Mouse (Mus musculus): Measurements from ENCODE around the gene Tnp1. TPM values are rescaled to one million over a fixed set of nuclear protein-coding genes. Genes with fewer than 3 reads are reported as not detected.

Gene Tnp1
- polyA plus RNA-seq, 1 experiment from 2014 or later = not detected

GRCm38 (mm10) chr1:73043671-73044070 is 28.0 kb upstream of the Tnp1 start:
- no peak overlapping the region for H3K4me3 ChIP-seq
- peak; percentile 70; the same call in 1 of the 2 replicates for ATAC-seq (replicated peaks; ENCODE audit: insufficient number of reproducible peaks, insufficient read depth, low FRiP score, low read depth)
- H3K4me1 ChIP-seq (replicated peaks) = peaks cover 19% of the 10 kb centered on the region
- H3K36me3 ChIP-seq = no peaks in the 10 kb centered on the region
- no peaks in the 10 kb centered on the region for H3K9me3 ChIP-seq (replicated peaks)
- peak overlapping the region; percentile 29; the same call in 1 of the 2 replicates for H3K27ac ChIP-seq
- 29% methylated on average over 10 of the region's 10 CpGs for whole genome bisulfite sequencing
- H3K27me3 ChIP-seq = no peaks in the 10 kb centered on the region
- no peak overlapping the region for H3K9ac ChIP-seq
- peak overlapping the region; percentile 20 for H3K4me2 ChIP-seq

DNA sequence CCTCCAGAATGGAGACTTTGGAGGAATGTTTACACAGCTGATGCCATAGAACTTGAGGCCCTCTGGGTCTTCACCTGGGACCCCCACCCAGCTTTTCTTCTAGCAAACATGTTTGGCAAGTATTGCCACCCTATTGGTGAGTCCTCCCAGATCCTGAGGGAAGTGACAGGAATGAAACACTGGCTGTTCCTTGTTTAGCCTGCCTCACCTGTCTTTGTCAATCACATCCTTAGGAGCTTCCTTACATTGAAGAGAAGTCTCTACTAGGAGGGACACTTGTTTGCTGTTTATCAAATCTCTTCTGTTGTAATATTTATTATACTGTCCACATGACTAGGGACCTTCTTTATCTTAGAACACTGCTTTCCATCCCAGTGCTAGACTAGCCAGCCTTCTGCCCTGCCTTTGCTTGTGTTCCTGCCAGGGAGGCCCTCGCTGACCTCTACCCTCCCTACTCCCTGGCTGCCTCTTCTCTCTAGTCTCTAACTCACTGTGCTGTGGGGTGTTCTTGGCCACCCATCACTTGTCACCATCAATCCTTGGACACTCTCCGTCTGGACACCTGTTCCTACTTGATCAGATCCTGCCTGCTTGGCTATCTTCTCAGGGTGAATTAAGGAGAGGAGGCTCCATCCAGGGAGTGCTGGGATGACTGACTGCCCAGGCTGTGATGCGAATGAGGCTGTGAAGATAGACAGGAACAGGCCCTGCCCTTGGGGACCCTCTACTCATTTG is 25.1 kb upstream of the Tnp1 start:
- Histone ChIP-seq H3K4me2 (no peak overlapping the region), H3K9me3 (replicated peaks) (no peaks in the 10 kb centered on the region), H3K4me3 (no peak overlapping the region), H3K9ac (no peak overlapping the region), H3K4me1 (replicated peaks) (peaks cover 23% of the 10 kb centered on the region), H3K27ac (no peak overlapping the region), H3K36me3 (no peaks in the 10 kb centered on the region), H3K27me3 (no peaks in the 10 kb centered on the region)
- ATAC-seq (replicated peaks; ENCODE audit: insufficient number of reproducible peaks, insufficient read depth, low FRiP score, low read depth) = no peak
- 76% methylated on average over 3 of the region's 3 CpGs for WGBS

- Histone ChIP-seq H3K9ac (no peak overlapping the region), H3K4me3 (no peak overlapping the region), H3K4me1 (replicated peaks) (peaks cover 17% of the 10 kb centered on the region), H3K9me3 (replicated peaks) (no peaks in the 10 kb centered on the region), H3K27ac (no peak overlapping the region), H3K4me2 (no peak overlapping the region), H3K27me3 (no peaks in the 10 kb centered on the region), H3K36me3 (no peaks in the 10 kb centered on the region)
- ATAC-seq (replicated peaks; ENCODE audit: insufficient number of reproducible peaks, insufficient read depth, low FRiP score, low read depth) = 0 out of 2 replicates have a peak, but pooled peaks have one; percentile 37
- WGBS = 43% methylated on average over 3 of the region's 3 CpGs
Observed at GRCm38 (mm10) chr1:73038532-73038931, 22.8 kb upstream of the Tnp1 start.

- H3K27ac ChIP-seq = no peak overlapping the region
Observed at GRCm38 (mm10) chr1:73036536-73036935, 20.8 kb upstream of the Tnp1 start.

GRCm38 (mm10) chr1:73035726-73036125 is 20.0 kb upstream of the Tnp1 start:
- no peaks in the 10 kb centered on the region for H3K9me3 ChIP-seq (replicated peaks)
- H3K9ac ChIP-seq = no peak overlapping the region
- H3K4me3 ChIP-seq = no peak overlapping the region
- WGBS = 84% methylated on average over 3 of the region's 3 CpGs
- no peak overlapping the region for H3K4me2 ChIP-seq
- ATAC-seq (replicated peaks; ENCODE audit: insufficient number of reproducible peaks, insufficient read depth, low FRiP score, low read depth) = no peak
- peaks cover 12% of the 10 kb centered on the region for H3K4me1 ChIP-seq (replicated peaks)
- H3K36me3 ChIP-seq = no peaks in the 10 kb centered on the region
- H3K27me3 ChIP-seq = no peaks in the 10 kb centered on the region
- no peak overlapping the region for H3K27ac ChIP-seq

More at GRCm38 (mm10) chr1:73036536-73036935, 20.8 kb upstream of the Tnp1 start:
- Histone ChIP-seq H3K9ac (no peak overlapping the region), H3K9me3 (replicated peaks) (no peaks in the 10 kb centered on the region), H3K27me3 (no peaks in the 10 kb centered on the region), H3K4me2 (no peak overlapping the region), H3K36me3 (no peaks in the 10 kb centered on the region), H3K4me1 (replicated peaks) (peaks cover 12% of the 10 kb centered on the region), H3K4me3 (no peak overlapping the region)
- 73% methylated on average over 3 of the region's 3 CpGs for WGBS
- ATAC-seq (replicated peaks; ENCODE audit: insufficient number of reproducible peaks, insufficient read depth, low FRiP score, low read depth) = no peak

DNA sequence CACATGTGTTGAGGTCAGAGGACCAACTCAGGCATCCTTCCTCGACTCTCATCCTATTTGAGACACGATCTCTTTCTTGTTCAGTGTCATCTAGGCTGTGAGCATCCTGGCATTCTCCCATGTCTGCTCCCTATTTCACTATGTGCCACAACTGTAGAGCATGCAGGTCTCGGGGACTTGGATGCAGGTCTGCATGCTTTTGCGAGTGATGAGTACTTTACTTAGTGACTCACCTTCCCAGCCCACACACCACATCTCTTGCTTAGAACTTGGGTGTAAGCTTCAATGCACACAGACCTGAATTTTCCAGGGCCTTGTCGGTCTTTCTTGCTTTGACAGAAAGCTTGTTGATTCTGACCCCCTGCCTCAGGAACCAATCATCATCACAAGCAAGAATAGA is 16.8 kb upstream of the Tnp1 start:
- ATAC-seq (replicated peaks; ENCODE audit: insufficient number of reproducible peaks, insufficient read depth, low FRiP score, low read depth) = no peak
- 87% methylated on average over 5 of the region's 5 CpGs for whole genome bisulfite sequencing
- Histone ChIP-seq H3K4me2 (no peak overlapping the region), H3K9ac (no peak overlapping the region), H3K27me3 (no peaks in the 10 kb centered on the region), H3K4me3 (no peak overlapping the region), H3K27ac (no peak overlapping the region), H3K36me3 (no peaks in the 10 kb centered on the region), H3K4me1 (replicated peaks) (no peaks in the 10 kb centered on the region), H3K9me3 (replicated peaks) (no peaks in the 10 kb centered on the region)

DNA sequence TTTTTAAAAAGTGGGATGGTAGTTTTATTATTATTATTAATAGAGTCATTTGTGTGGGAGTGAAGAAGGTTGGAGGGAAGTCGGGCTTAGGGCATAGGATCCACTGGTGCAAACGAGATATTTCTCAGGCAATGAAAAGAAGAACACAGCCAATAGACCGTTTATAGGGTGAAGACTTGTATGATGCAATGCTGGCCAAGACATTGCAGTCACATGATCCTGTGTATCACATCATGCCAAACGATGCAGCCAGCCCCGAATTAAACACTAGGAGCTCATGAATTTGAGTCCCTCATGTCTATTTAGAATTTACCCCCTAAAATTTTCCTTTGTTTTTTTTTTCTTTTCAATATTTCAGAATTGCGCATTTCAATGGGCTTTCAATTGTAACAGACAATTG is 13.0 kb upstream of the Tnp1 start:
- no peak for ATAC-seq (replicated peaks; ENCODE audit: insufficient number of reproducible peaks, insufficient read depth, low FRiP score, low read depth)
- 79% methylated on average over 6 of the region's 6 CpGs for WGBS
- no peaks in the 10 kb centered on the region for H3K27me3 ChIP-seq
- no peaks in the 10 kb centered on the region for H3K4me1 ChIP-seq (replicated peaks)
- no peak overlapping the region for H3K4me2 ChIP-seq
- no peak overlapping the region for H3K4me3 ChIP-seq
- H3K27ac ChIP-seq = no peak overlapping the region
- no peaks in the 10 kb centered on the region for H3K9me3 ChIP-seq (replicated peaks)
- H3K9ac ChIP-seq = no peak overlapping the region
- H3K36me3 ChIP-seq = no peaks in the 10 kb centered on the region

GRCm38 (mm10) chr1:73027381-73027780 is 11.7 kb upstream of the Tnp1 start:
- Histone ChIP-seq H3K4me1 (replicated peaks) (no peaks in the 10 kb centered on the region), H3K27ac (no peak overlapping the region), H3K4me2 (no peak overlapping the region), H3K9me3 (replicated peaks) (no peaks in the 10 kb centered on the region), H3K9ac (no peak overlapping the region), H3K27me3 (no peaks in the 10 kb centered on the region), H3K36me3 (no peaks in the 10 kb centered on the region), H3K4me3 (no peak overlapping the region)
- ATAC-seq (replicated peaks; ENCODE audit: insufficient number of reproducible peaks, insufficient read depth, low FRiP score, low read depth) = no peak
- WGBS = 79% methylated on average over 4 of the region's 4 CpGs

- ATAC-seq (replicated peaks; ENCODE audit: insufficient number of reproducible peaks, insufficient read depth, low FRiP score, low read depth) = no peak
- H3K4me3 ChIP-seq = no peak overlapping the region
- no peak overlapping the region for H3K9ac ChIP-seq
- no peaks in the 10 kb centered on the region for H3K4me1 ChIP-seq (replicated peaks)
- H3K27ac ChIP-seq = no peak overlapping the region
- no peaks in the 10 kb centered on the region for H3K27me3 ChIP-seq
- H3K9me3 ChIP-seq (replicated peaks) = no peaks in the 10 kb centered on the region
- H3K4me2 ChIP-seq = no peak overlapping the region
- WGBS = 45% methylated on average over 5 of the region's 5 CpGs
- H3K36me3 ChIP-seq = no peaks in the 10 kb centered on the region
Observed at GRCm38 (mm10) chr1:73026786-73027299, 11.1 kb upstream of the Tnp1 start.

DNA sequence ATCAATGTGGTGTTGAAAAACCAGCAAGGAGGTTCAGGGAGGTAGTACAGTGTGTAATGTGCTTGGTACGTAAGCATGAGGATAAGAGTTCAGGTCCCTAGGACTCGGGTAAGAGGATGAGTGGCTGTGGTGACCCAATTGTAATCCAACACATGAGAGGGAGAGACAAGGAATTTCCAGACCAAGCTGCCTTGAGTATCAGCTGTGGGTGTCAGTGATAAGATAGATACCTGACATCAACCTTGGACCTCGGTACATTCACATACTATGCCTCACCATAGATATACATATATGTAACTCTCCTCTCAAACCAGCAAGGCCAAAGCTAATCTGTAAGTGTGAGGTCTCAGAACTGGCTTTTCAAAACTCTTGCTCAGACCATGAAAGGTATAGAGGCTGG is 10.4 kb upstream of the Tnp1 start:
- H3K4me2 ChIP-seq = no peak overlapping the region
- H3K4me3 ChIP-seq = no peak overlapping the region
- no peak for ATAC-seq (replicated peaks; ENCODE audit: insufficient number of reproducible peaks, insufficient read depth, low FRiP score, low read depth)
- no peaks in the 10 kb centered on the region for H3K9me3 ChIP-seq (replicated peaks)
- H3K36me3 ChIP-seq = no peaks in the 10 kb centered on the region
- no peak overlapping the region for H3K27ac ChIP-seq
- no peak overlapping the region for H3K9ac ChIP-seq
- WGBS = 65% methylated on average over 3 of the region's 3 CpGs
- H3K4me1 ChIP-seq (replicated peaks) = no peaks in the 10 kb centered on the region
- no peaks in the 10 kb centered on the region for H3K27me3 ChIP-seq

GRCm38 (mm10) chr1:73006847-73007246 is 8.9 kb downstream of the Tnp1 start:
- no peak for ATAC-seq (replicated peaks; ENCODE audit: insufficient number of reproducible peaks, insufficient read depth, low FRiP score, low read depth)
- Histone ChIP-seq H3K9me3 (replicated peaks) (no peaks in the 10 kb centered on the region), H3K4me1 (replicated peaks) (no peaks in the 10 kb centered on the region), H3K27me3 (no peaks in the 10 kb centered on the region), H3K4me2 (no peak overlapping the region), H3K9ac (no peak overlapping the region), H3K4me3 (no peak overlapping the region), H3K27ac (no peak overlapping the region), H3K36me3 (no peaks in the 10 kb centered on the region)
- WGBS = 95% methylated on average over 1 of the region's 1 CpGs

GRCm38 (mm10) chr1:73004890-73005289 is 10.8 kb downstream of the Tnp1 start:
- H3K4me3 ChIP-seq = no peak overlapping the region
- 79% methylated on average over 2 of the region's 2 CpGs for WGBS
- no peak overlapping the region for H3K9ac ChIP-seq
- H3K9me3 ChIP-seq (replicated peaks) = no peaks in the 10 kb centered on the region
- no peak overlapping the region for H3K27ac ChIP-seq
- ATAC-seq (replicated peaks; ENCODE audit: insufficient number of reproducible peaks, insufficient read depth, low FRiP score, low read depth) = no peak
- H3K4me1 ChIP-seq (replicated peaks) = no peaks in the 10 kb centered on the region
- H3K27me3 ChIP-seq = no peaks in the 10 kb centered on the region
- H3K36me3 ChIP-seq = no peaks in the 10 kb centered on the region
- no peak overlapping the region for H3K4me2 ChIP-seq

Data from heart, embryonic 15.5 days (tissue).